Mouse (Mus musculus) brain, embryonic 14.5 days (tissue): ENCODE data around the gene 1700020N01Rik.

ENCODE experiments used
- CTCF ChIP-seq: fragments of 200-500 bp; IDR thresholded peaks from 2 replicates; pipeline ENCODE4 v1.5.1; 2012; ENCODE audit warnings: inconsistent platforms, mild to moderate bottlenecking, moderate library complexity, borderline replicate concordance; ENCODE audit not compliant: insufficient read depth, insufficient read length; ENCODE audit errors: extremely low read depth
- POLR2A ChIP-seq: fragments of 200-500 bp; IDR thresholded peaks from 2 replicates; pipeline ENCODE4 v1.6.1; 2012; ENCODE audit warnings: mild to moderate bottlenecking, inconsistent platforms, borderline replicate concordance; ENCODE audit not compliant: poor library complexity, insufficient read depth, insufficient read length, severe bottlenecking; ENCODE audit errors: extremely low read depth

GRCm38 (mm10) chr10:21575806-21576378 lies 17.1 kb upstream of the 1700020N01Rik start:
- TF ChIP-seq POLR2A (no peak), CTCF (no peak)
